22 mouse cellular contexts compared by ENCODE assay signal in genomic region chr3:117805782-117806181, GRCm38 (mm10).
DNase-seq lines count a peak whose midpoint lies in the region; TF ChIP-seq lines count a peak whose summit lies in the region.
"Had no signal": no experiment of that assay in that cellular context is flagged by ENCODE, and none has a peak within 500 bp of the region (broad histone marks: within the 10 kb centered on the region; RNA-seq: fewer than 3 reads in every experiment).

No protein-coding gene starts in this region.

- no peak overlapping the region for H3K4me3 ChIP-seq in olfactory bulb, adult 2 months (ENCODE audit: insufficient read depth, low read depth, low read length)
- no peak overlapping the region for H3K4me3 ChIP-seq in kidney, adult 2 months (ENCODE audit: insufficient read depth, low read depth, low read length)
- H3K4me3 ChIP-seq: embryonic facial prominence, embryonic 13.5 days; embryonic facial prominence, embryonic 15.5 days; erythroblast, embryonic 14.5 days; forebrain, embryonic 10.5 days; forebrain, embryonic 12.5 days had no signal

- 52% methylated on average over 6 of the region's 6 CpGs for WGBS in olfactory bulb, adult 2 months
- 94% methylated on average over 6 of the region's 6 CpGs for WGBS in kidney, adult 2 months

- no peak for TF ChIP-seq CTCF in olfactory bulb, adult 2 months (IDR thresholded peaks at IDR 0.05; ENCODE audit: insufficient read depth, low read depth, low read length)
- TF ChIP-seq CTCF in kidney, adult 2 months (conservative IDR thresholded peaks at IDR 0.05; ENCODE audit: insufficient read depth, insufficient read length, low read depth, low read length) = no peak

- H3K36me3 ChIP-seq in kidney, adult 2 months (ENCODE audit: control insufficient read depth, insufficient read depth, low read length) = no peaks in the 10 kb centered on the region
- H3K36me3 ChIP-seq: embryonic facial prominence, embryonic 13.5 days; embryonic facial prominence, embryonic 15.5 days; forebrain, embryonic 10.5 days; forebrain, embryonic 12.5 days had no signal

- peaks cover 2% of the 10 kb centered on the region; the same call in 1 of the 2 replicates for H3K4me1 ChIP-seq in olfactory bulb, adult 2 months (ENCODE audit: control insufficient read depth, insufficient read depth, low read length)
- H3K4me1 ChIP-seq in kidney, adult 2 months (ENCODE audit: control insufficient read depth, insufficient read depth, low read length) = no peaks in the 10 kb centered on the region
- H3K4me1 ChIP-seq: forebrain, embryonic 10.5 days; forebrain, embryonic 12.5 days had no signal

- peak overlapping the region; percentile 60; the same call in 1 of the 2 replicates for H3K27ac ChIP-seq in olfactory bulb, adult 2 months (ENCODE audit: insufficient read depth, low read depth, low read length)
- H3K27ac ChIP-seq in kidney, adult 2 months (ENCODE audit: insufficient read depth, low read depth, low read length) = no peak overlapping the region
- H3K27ac ChIP-seq: embryonic facial prominence, embryonic 13.5 days; embryonic facial prominence, embryonic 15.5 days; forebrain, embryonic 10.5 days; forebrain, embryonic 12.5 days had no signal

- no peak for TF ChIP-seq POLR2A in olfactory bulb, adult 2 months (IDR thresholded peaks at IDR 0.05; ENCODE audit: insufficient read depth, low read depth, low read length)
- TF ChIP-seq POLR2A in kidney, adult 2 months (IDR thresholded peaks at IDR 0.05; ENCODE audit: low read depth, low read length) = no peak

- DNase-seq in heart, adult 11 months = peak; percentile 30
- no peak for DNase-seq in heart, adult 18-20 months
- DNase-seq in right cerebral cortex, adult 18-20 months = peak; percentile 37
- DNase-seq in right cerebral cortex, postnatal 36 days (ENCODE audit: low spot score in 2 of 2) = no peak
- peak; percentile 74 for DNase-seq in brain, adult 2 months (ENCODE audit: low read depth, low spot score)
- DNase-seq in kidney, adult 2 months = no peak
- DNase-seq in thymus, postnatal 0 days (ENCODE audit: low spot score) = no peak
- DNase-seq: adrenal gland, adult 2 months; adrenal gland, postnatal 10 days; adrenal gland, postnatal 25 days; cerebellum, adult 11-12 months; cerebellum, adult 8-10 months; cerebellum, adult 9-11 months; cerebellum, postnatal 14 days; cerebellum, postnatal 36 days; embryo, embryonic 11 days had no signal

- H3K27me3 ChIP-seq in kidney, adult 2 months (replicated peaks; ENCODE audit: control insufficient read depth, insufficient read depth, low read length) = no peaks in the 10 kb centered on the region
- H3K27me3 ChIP-seq: embryonic facial prominence, embryonic 13.5 days; embryonic facial prominence, embryonic 15.5 days; forebrain, embryonic 12.5 days had no signal

Comparison
In these comparisons a context has a peak if more than half of its experiments do, and no peak if none do; other contexts are left out.
1. DNase-seq: peak in heart, adult 11 months (single experiment), right cerebral cortex, adult 18-20 months (single experiment) and brain, adult 2 months (single experiment); none in heart, adult 18-20 months (0 of 2), right cerebral cortex, postnatal 36 days (0 of 2), kidney, adult 2 months (single experiment) and thymus, postnatal 0 days (single experiment).